Mouse (Mus musculus) myocyte (in vitro differentiated cells): Measurements from ENCODE around the gene Olfr693.

Experiments used
- CEBPB ChIP-seq: IDR thresholded peaks from 2 replicates; pipeline ENCODE4 v1.6.1; 2011; ENCODE audit warnings: mild to moderate bottlenecking, moderate library complexity; ENCODE audit not compliant: poor library complexity, insufficient read depth, severe bottlenecking
- E2F4 ChIP-seq: IDR thresholded peaks from one replicate; pipeline ENCODE4 v1.6.1; 2011; ENCODE audit warnings: mild to moderate bottlenecking, control low read depth, moderate library complexity; ENCODE audit not compliant: insufficient read depth
- MAX ChIP-seq: IDR thresholded peaks from one replicate; pipeline ENCODE4 v1.6.1; 2011; ENCODE audit warnings: low read depth, mild to moderate bottlenecking, control low read depth
- POLR2A ChIP-seq: IDR thresholded peaks from one replicate; pipeline ENCODE4 v1.6.1; 2011; ENCODE audit warnings: low read depth, mild to moderate bottlenecking, control low read depth, moderate library complexity; ENCODE audit not compliant: insufficient read length
- TCF12 ChIP-seq: IDR thresholded peaks from one replicate; pipeline ENCODE4 v1.6.1; 2011; ENCODE audit warnings: mild to moderate bottlenecking, control low read depth; ENCODE audit not compliant: poor library complexity, insufficient read depth, severe bottlenecking
- TCF3 ChIP-seq: IDR thresholded peaks from one replicate; pipeline ENCODE4 v1.6.1; 2011; ENCODE audit warnings: low read depth, control low read depth; ENCODE audit not compliant: insufficient read length
- USF1 ChIP-seq: IDR thresholded peaks from one replicate; pipeline ENCODE4 v1.6.1; 2011; ENCODE audit warnings: low read depth, mild to moderate bottlenecking, control low read depth, moderate library complexity

GRCm38 (mm10) chr7:106645261-106645660 lies 35.1 kb downstream of the Olfr693 start:
- TF ChIP-seq POLR2A (no peak), CEBPB (no peak), E2F4 (no peak), USF1 (no peak), TCF12 (no peak), TCF3 (no peak), MAX (no peak)
